Mouse (Mus musculus) neutrophil, adult 5-6 weeks (primary cell): Measurements from ENCODE around the gene Agbl4. TPM values are rescaled to one million over a fixed set of nuclear protein-coding genes. Genes with fewer than 3 reads are reported as not detected.
A peak's percentile ranks its signal among the peaks of the same experiment; 100 is the strongest.

ENCODE experiments used
- ATAC-seq: fragments of 151-379, 151-347 bp; 2 replicates; pipeline ENCODE4 v1.8.0; 2017; ENCODE audit warnings: mild to moderate bottlenecking, moderate TSS enrichment; ENCODE audit not compliant: insufficient number of reproducible peaks, poor library complexity, low FRiP score, severe bottlenecking; ENCODE audit errors: extremely low read depth
- total RNA-seq: library from RNA; stranded (forward); fragments of 200-1000 nt; gene quantifications from 2 replicates; pipeline ENCODE4 v1.2.3, GENCODE M21; 2017

Gene Agbl4
- total RNA-seq, 1 experiment from 2014 or later: not detected

GRCm38 (mm10) chr4:111467293-111467773 is 1069.9 kb downstream of the Agbl4 start:
- ATAC-seq: no peak

- ATAC-seq: no peak
Measured at GRCm38 (mm10) chr4:111467796-111468195, 1070.3 kb downstream of the Agbl4 start.

- no peak for ATAC-seq
Measured at GRCm38 (mm10) chr4:111469847-111470246, 1072.4 kb downstream of the Agbl4 start.

- ATAC-seq: no peak
Measured at GRCm38 (mm10) chr4:111471726-111472125, 1074.3 kb downstream of the Agbl4 start.

GRCm38 (mm10) chr4:111472511-111472910 is 1075.0 kb downstream of the Agbl4 start:
- ATAC-seq: no peak

DNA sequence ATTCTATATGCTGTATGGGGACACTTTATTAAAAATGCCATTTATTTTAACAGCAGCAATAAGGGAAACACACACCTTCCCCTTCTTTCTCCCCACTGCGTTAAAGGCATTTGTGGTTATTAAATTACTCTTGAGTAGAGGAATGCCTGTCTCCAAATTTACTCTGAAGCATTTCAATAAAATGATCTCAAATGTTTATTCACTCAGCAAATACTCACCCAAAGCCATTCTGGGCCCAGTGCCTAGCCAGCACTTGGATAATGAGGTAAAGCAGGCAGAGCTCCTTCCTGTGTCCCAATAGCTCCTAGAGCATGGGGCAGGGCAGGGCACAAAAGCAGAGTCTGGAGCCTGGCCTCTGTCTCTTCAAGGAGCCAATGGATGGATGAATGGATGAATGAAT is 1075.6 kb downstream of the Agbl4 start:
- no peak for ATAC-seq

DNA sequence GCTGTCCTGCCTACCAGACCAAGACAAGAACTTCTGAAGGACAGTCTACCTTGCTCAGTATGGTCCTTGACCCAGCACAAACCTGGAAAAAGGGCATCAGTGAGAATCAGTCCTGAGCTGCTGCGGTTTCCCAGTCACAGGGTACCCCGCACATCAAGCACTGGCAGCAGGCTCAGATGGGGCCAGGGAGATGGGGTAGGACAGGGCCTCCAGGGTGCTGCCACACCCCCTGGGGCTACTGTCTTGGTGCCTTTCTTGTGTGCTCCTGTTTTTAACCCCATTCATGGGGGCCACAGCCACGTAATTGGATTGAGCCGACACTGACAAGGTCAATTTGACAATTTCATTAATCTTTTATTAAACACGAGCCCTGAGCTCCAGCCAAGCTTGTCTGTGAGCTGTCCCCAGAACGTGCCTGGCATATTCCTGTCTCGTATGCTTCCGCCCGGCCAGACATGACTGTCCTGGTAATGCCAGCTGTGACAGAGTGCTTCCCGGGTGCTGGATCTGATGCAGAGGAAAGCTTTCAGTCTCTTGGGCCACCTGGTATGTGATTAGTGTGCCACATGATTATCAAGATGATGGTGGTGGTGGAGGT is 1078.0 kb downstream of the Agbl4 start:
- ATAC-seq: no peak

- ATAC-seq: no peak
Measured at GRCm38 (mm10) chr4:111477507-111477906, 1080.0 kb downstream of the Agbl4 start.

GRCm38 (mm10) chr4:111483499-111483898 is 1086.0 kb downstream of the Agbl4 start:
- no peak for ATAC-seq

DNA sequence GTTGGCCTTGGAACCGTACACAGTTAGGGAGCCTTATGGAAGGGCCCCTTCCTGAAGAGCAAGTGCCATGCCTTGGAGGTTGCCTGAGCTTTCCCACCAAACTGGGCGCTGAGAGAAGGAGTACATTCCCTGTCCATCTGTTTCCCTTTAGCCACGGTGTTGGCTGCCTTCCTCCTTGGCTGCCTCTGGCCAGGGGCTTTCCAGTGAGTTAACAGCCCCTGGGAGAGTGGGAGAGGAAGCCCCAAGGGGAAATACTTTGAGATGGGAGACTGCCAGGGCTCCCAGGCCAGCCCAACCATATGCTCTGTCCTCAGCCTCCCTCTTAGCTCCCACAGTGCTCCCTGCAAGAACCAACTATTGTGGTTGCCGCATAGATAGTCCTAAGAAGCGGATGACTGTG is 1087.7 kb downstream of the Agbl4 start:
- no peak for ATAC-seq

DNA sequence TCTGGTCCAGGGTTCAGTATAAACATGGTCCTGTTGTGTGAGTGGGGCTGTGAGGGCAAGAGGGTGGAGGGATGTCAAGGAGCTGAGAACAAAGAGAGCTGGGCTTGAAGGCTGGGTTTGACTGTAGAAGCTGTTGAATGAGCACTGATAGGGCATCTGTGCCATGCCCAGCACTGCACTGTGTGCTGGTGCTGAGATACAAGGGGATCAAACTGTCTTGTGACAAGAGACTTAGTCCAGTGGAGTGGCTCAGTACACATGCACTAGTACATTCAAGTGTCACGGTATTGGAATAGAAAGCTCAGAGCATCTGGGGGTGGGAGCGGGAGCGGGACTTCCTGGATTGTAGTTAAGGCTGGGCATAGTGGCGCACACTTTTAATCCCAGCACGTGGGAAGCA is 1088.7 kb downstream of the Agbl4 start:
- no peak for ATAC-seq

DNA sequence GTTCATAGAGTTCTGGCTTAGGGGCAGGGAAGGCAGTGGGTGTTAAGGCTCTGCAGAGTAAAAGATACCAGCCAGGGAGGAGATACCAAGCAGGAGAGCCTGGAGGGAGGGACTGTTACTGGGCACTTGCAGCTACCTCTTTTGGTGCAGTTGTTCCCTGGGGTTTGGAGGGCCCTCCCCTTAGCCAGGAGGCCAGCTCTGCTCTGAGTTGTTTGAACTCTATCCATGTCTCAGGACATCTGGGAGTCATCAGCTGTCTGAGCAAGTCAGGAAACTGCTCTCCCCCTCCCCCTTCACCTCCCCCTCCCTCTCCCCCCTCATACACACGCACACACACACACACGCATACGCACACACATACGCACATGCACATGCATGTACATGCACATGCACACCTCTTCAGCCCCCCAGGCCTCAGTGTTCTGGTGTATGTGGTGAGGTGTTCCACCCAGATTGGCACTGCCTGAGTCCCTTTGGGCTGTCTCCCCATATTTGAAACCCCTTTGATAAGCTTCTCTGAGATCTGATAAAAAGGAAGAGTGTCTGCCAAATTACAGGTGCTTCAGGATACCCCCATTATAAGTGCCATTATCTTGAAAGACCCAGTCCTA is 1089.9 kb downstream of the Agbl4 start:
- ATAC-seq: no peak

DNA sequence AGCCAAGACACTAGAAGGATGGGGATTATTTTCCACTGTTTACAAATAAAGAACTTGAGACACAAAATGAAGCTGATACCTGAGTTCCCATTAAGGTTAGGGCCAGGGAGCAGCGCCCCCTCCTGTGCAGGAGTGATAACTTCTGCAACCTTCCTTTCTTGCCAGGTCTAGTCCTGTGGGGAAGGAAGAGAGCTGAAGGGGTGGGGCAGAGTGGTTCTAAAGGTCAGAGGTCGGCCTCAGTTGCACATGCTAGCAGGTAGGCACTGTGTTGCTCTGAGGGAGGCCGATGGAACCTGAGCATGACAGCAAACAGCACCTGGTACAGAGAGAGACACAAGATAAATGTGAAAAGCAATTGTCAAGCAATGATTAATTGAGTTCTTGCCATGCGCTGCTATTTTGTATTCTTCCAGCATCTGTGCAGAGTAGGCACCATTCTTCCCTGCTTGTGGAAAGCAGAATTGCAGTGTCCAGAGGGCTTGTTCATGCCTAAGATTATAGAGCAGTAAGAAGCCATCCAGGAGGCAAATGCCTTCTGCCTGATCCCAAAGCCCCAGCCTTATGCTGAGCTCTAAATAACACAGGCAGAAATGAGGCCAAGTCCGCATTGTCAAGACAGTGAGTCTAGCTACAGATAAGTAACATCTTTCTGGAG is 1096.4 kb downstream of the Agbl4 start:
- peak; percentile 69; the same call in 1 of the 2 replicates for ATAC-seq

DNA sequence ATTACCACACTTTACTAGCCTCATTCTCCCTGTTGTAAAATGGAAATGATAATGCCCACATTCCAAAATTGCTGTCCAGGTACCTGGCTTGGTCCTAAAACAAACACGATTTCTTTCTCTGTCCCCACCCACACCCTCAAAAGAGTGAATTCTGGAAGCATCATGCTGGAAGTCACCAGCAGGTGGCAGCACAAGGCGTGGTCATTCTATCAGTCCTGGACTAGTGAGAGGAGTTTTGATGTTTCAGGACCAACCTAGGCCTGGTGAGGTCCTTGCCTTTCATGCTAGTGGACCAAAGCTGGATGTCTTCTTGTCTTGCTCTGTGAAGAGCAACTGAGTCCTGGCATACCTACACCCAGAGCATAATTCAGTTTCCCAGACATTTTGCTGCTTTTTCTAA is 1098.5 kb downstream of the Agbl4 start:
- peak; percentile 66 for ATAC-seq

DNA sequence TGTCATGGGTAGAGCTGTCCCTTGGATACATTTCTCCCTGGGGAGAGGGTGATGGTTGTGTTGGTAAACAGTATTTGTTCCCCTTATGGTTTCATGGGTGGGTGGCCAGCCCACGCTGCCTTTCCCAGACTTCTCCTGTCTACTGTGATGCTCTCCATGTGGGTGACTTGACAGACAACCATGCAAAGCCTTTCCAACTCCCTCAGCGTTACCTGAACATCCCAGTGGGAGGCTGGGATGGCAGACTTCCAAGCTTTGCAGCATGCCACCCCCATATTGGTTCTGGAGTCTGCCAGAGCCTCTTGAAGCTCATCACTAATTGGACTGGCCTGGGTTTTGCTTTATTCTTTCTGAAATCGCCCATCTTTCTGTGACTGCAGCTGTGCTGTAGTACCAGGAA is 1101.3 kb downstream of the Agbl4 start:
- no peak for ATAC-seq

GRCm38 (mm10) chr4:111501441-111501840 is 1104.0 kb downstream of the Agbl4 start:
- no peak for ATAC-seq

- no peak for ATAC-seq
Measured at GRCm38 (mm10) chr4:111502965-111503727, 1105.7 kb downstream of the Agbl4 start.

GRCm38 (mm10) chr4:111504952-111505351 is 1107.5 kb downstream of the Agbl4 start:
- ATAC-seq: no peak

GRCm38 (mm10) chr4:111510129-111510528 is 1112.7 kb downstream of the Agbl4 start:
- peak; percentile 42; the same call in 1 of the 2 replicates for ATAC-seq

- no peak for ATAC-seq
Measured at GRCm38 (mm10) chr4:111513921-111514320, 1116.5 kb downstream of the Agbl4 start.
